Mouse (Mus musculus) midbrain, embryonic 14.5 days (tissue): ENCODE data around the gene Olfr1393. TPM values are rescaled to one million over a fixed set of nuclear protein-coding genes. Genes with fewer than 3 reads are reported as not detected.
A peak's percentile ranks its signal among the peaks of the same experiment; 100 is the strongest.

ENCODE experiments used
- ATAC-seq: fragments of 200-750 bp; cut with Nextera tagmentation; 2 replicates; pipeline ENCODE4 v1.8.0; 2017; ENCODE audit warnings: moderate number of reproducible peaks, moderate library complexity; ENCODE audit not compliant: low FRiP score, low TSS enrichment
- DNase-seq: peaks from one replicate; pipeline ENCODE4 v3.0.0-alpha.2; 2015
- H3K27ac ChIP-seq: fragments of 300-500 bp; sonication (generic); replicated peaks from 2 replicates; pipeline ENCODE4 v1.5.1; 2014; ENCODE audit warnings: mild to moderate bottlenecking, low read depth, low read length, moderate library complexity
- H3K27me3 ChIP-seq: fragments of 300-500 bp; sonication (generic); 2 replicates; pipeline ENCODE4 v1.6.1; 2014; ENCODE audit warnings: low read length, control low read depth, mixed read lengths; ENCODE audit not compliant: control insufficient read depth, insufficient read depth
- H3K36me3 ChIP-seq: fragments of 300-500 bp; sonication (generic); 2 replicates; pipeline ENCODE4 v1.6.1; 2014; ENCODE audit warnings: low read length, control low read depth; ENCODE audit not compliant: control insufficient read depth, insufficient read depth
- H3K4me1 ChIP-seq: fragments of 300-500 bp; sonication (generic); 2 replicates; pipeline ENCODE4 v1.6.1; 2014; ENCODE audit warnings: mild to moderate bottlenecking, antibody characterized with exemption, low read length, control low read depth; ENCODE audit not compliant: control insufficient read depth, insufficient read depth
- H3K4me2 ChIP-seq: fragments of 300-500 bp; sonication (generic); 2 replicates; pipeline ENCODE4 v1.6.1; 2014; ENCODE audit warnings: mild to moderate bottlenecking, low read length, moderate library complexity
- H3K4me3 ChIP-seq: fragments of 300-500 bp; sonication (generic); replicated peaks from 2 replicates; pipeline ENCODE4 v1.5.1; 2014; ENCODE audit warnings: low read depth, low read length
- H3K9ac ChIP-seq: fragments of 300-500 bp; sonication (generic); replicated peaks from 2 replicates; pipeline ENCODE4 v1.6.1; 2014; ENCODE audit warnings: mild to moderate bottlenecking, low read length, moderate library complexity
- H3K9me3 ChIP-seq: fragments of 300-500 bp; sonication (generic); 2 replicates; pipeline ENCODE4 v1.6.1; 2016; ENCODE audit warnings: low read length, control low read depth, mixed read lengths; ENCODE audit not compliant: control insufficient read depth
- WGBS: fragments of 180-500 bp; shearing (Covaris S2); extraction: QIAGEN DNeasy Blood & Tissue Kit; methylation state at CpG from one replicate; pipeline ENCODE4 v1.1.7; 2014; 5-methylcytosine and 5-hydroxymethylcytosine counted together
- polyA plus RNA-seq: library from polyadenylated mRNA; unstranded; fragments of >200 nt; fragmentation: Nextera tagmentation; extraction: Ambion mirVana; gene quantifications from 2 replicates; pipeline ENCODE4 v1.2.1, GENCODE M21; 2014

The Olfr1393 gene
- polyA plus RNA-seq, 1 experiment from 2014 or later, result 0.22 TPM

GRCm38 (mm10) chr11:49242944-49243626 is 35.0 kb upstream of the Olfr1393 start:
- peaks cover 12% of the 10 kb centered on the region for H3K4me1 ChIP-seq
- no peaks in the 10 kb centered on the region for H3K9me3 ChIP-seq
- H3K36me3 ChIP-seq, result no peaks in the 10 kb centered on the region
- peak overlapping the region; percentile 59 for H3K4me2 ChIP-seq
- peak overlapping the region; percentile 93 for H3K27ac ChIP-seq
- DNase-seq (no peak), ATAC-seq (peak; percentile 11; the same call in 1 of the 2 replicates)
- H3K9ac ChIP-seq, result peak overlapping the region; percentile 71; the same call in 1 of the 2 replicates
- H3K27me3 ChIP-seq, result no peaks in the 10 kb centered on the region
- H3K4me3 ChIP-seq, result peak overlapping the region; percentile 65
- WGBS, result 21% methylated on average over 11 of the region's 11 CpGs

- Histone ChIP-seq H3K27me3 (no peaks in the 10 kb centered on the region), H3K27ac (peak within 1 kb of the TSS; percentile 93), H3K36me3 (no peaks in the 10 kb centered on the region), H3K9me3 (no peaks in the 10 kb centered on the region), H3K4me3 (peak within 1 kb of the TSS; percentile 65), H3K9ac (peak within 1 kb of the TSS; percentile 71), H3K4me2 (peak within 1 kb of the TSS; percentile 59), H3K4me1 (peaks cover 12% of the 10 kb centered on the region)
- ATAC-seq (peak; percentile 95), DNase-seq (peak; percentile 97)
- WGBS, result under 1% methylated on average over 57 of the region's 60 CpGs
These were observed 34.1 kb upstream of the Olfr1393 start, which contains the start of gene Mgat1 for GRCm38 (mm10) chr11:49243727-49244594. Gene Mgat1 (plus strand): TSS chr11:49244191.

- peak overlapping the region; percentile 59 for H3K4me2 ChIP-seq
- H3K4me1 ChIP-seq, result peaks cover 12% of the 10 kb centered on the region
- H3K27ac ChIP-seq, result peak overlapping the region; percentile 93
- DNase-seq (no peak), ATAC-seq (no peak)
- H3K4me3 ChIP-seq, result peak overlapping the region; percentile 65
- H3K27me3 ChIP-seq, result no peaks in the 10 kb centered on the region
- under 1% methylated on average over 4 of the region's 4 CpGs for whole genome bisulfite sequencing
- no peaks in the 10 kb centered on the region for H3K9me3 ChIP-seq
- no peaks in the 10 kb centered on the region for H3K36me3 ChIP-seq
- peak overlapping the region; percentile 71 for H3K9ac ChIP-seq
These were observed 33.5 kb upstream of the Olfr1393 start for GRCm38 (mm10) chr11:49244595-49244930.

GRCm38 (mm10) chr11:49245176-49245575 is 32.9 kb upstream of the Olfr1393 start:
- no peak for DNase-seq
- Histone ChIP-seq H3K4me2 (peak overlapping the region; percentile 59), H3K9ac (peak overlapping the region; percentile 71; the same call in 1 of the 2 replicates), H3K4me1 (peaks cover 16% of the 10 kb centered on the region), H3K36me3 (no peaks in the 10 kb centered on the region), H3K27ac (no peak overlapping the region), H3K27me3 (no peaks in the 10 kb centered on the region), H3K9me3 (no peaks in the 10 kb centered on the region), H3K4me3 (peak overlapping the region; percentile 65; the same call in 1 of the 2 replicates)
- ATAC-seq, result no peak
- WGBS, result 19% methylated on average over 7 of the region's 7 CpGs

GRCm38 (mm10) chr11:49245634-49246415 is 32.3 kb upstream of the Olfr1393 start:
- 32% methylated on average over 12 of the region's 12 CpGs for WGBS
- no peak overlapping the region for H3K27ac ChIP-seq
- H3K27me3 ChIP-seq, result no peaks in the 10 kb centered on the region
- H3K4me3 ChIP-seq, result no peak overlapping the region
- ATAC-seq (no peak), DNase-seq (no peak)
- no peak overlapping the region for H3K9ac ChIP-seq
- no peaks in the 10 kb centered on the region for H3K36me3 ChIP-seq
- H3K4me2 ChIP-seq, result peak overlapping the region; percentile 59
- H3K4me1 ChIP-seq, result peaks cover 21% of the 10 kb centered on the region
- H3K9me3 ChIP-seq, result no peaks in the 10 kb centered on the region

GRCm38 (mm10) chr11:49246523-49246922 is 31.6 kb upstream of the Olfr1393 start:
- DNase-seq (no peak), ATAC-seq (no peak)
- WGBS, result 90% methylated on average over 4 of the region's 4 CpGs
- Histone ChIP-seq H3K4me2 (no peak overlapping the region), H3K27ac (no peak overlapping the region), H3K27me3 (no peaks in the 10 kb centered on the region), H3K9ac (no peak overlapping the region), H3K4me1 (peaks cover 27% of the 10 kb centered on the region), H3K36me3 (no peaks in the 10 kb centered on the region), H3K4me3 (no peak overlapping the region), H3K9me3 (no peaks in the 10 kb centered on the region)

GRCm38 (mm10) chr11:49247255-49247654 is 30.8 kb upstream of the Olfr1393 start:
- no peak for DNase-seq
- Histone ChIP-seq H3K9ac (0 out of 2 replicates have a peak overlapping the region, but pooled peaks have one; percentile 20), H3K4me1 (peaks cover 27% of the 10 kb centered on the region), H3K4me3 (no peak overlapping the region), H3K4me2 (no peak overlapping the region), H3K9me3 (no peaks in the 10 kb centered on the region), H3K27me3 (no peaks in the 10 kb centered on the region), H3K27ac (no peak overlapping the region), H3K36me3 (no peaks in the 10 kb centered on the region)
- WGBS, result 76% methylated on average over 2 of the region's 2 CpGs
- no peak for ATAC-seq

- Histone ChIP-seq H3K4me3 (no peak overlapping the region), H3K36me3 (no peaks in the 10 kb centered on the region), H3K4me1 (peaks cover 23% of the 10 kb centered on the region), H3K4me2 (no peak overlapping the region), H3K27ac (no peak overlapping the region), H3K27me3 (no peaks in the 10 kb centered on the region), H3K9me3 (no peaks in the 10 kb centered on the region), H3K9ac (no peak overlapping the region)
- DNase-seq (no peak), ATAC-seq (no peak)
- WGBS, result 61% methylated on average over 6 of the region's 6 CpGs
These were observed 29.7 kb upstream of the Olfr1393 start for GRCm38 (mm10) chr11:49248226-49248973.
